In the genomic region with DNA sequence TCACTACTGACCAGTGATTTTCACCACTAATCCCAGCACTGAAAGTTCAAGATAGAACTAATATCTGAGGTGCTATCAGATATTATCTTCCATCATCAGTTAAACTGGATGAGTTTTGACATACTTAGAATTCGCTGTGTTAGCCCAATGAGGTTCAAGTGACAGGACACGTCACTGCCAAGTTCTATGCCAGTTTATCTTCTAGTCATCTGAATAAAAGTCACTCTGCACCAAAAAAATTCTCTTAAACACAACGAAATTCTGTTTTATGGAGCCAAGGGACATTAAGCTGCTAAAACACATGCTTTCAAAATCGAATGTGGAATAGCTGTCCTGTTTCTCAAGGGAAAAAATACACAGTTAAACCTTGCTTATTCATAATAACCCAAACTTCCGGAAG, we compare ENCODE assay signal across 8 mouse cellular contexts.
A peak's percentile ranks its signal among the peaks of the same experiment; 100 is the strongest.
DNase-seq lines count a peak whose midpoint lies in the region; ATAC-seq and TF ChIP-seq lines count a peak whose summit lies in the region.

No protein-coding gene starts in this region.

- no peaks in the 10 kb centered on the region for H3K9me3 ChIP-seq in heart, embryonic 12.5 days (replicated peaks)
- H3K9me3 ChIP-seq in lung, embryonic 16.5 days (ENCODE audit: control insufficient read depth, low read length): no peaks in the 10 kb centered on the region
- no peaks in the 10 kb centered on the region for H3K9me3 ChIP-seq in forebrain, embryonic 16.5 days (ENCODE audit: control insufficient read depth, low read length)

- intact Hi-C loops in heart, adult 2 months (cut with DNase I): loop anchor here (2.0 to 10.0 kb wide), 2 partner anchors 109 to 269 kb away; no protein-coding TSS in a partner anchor

- H3K27ac ChIP-seq in heart, adult 2 months: peak overlapping the region; percentile 64
- no peak overlapping the region for H3K27ac ChIP-seq in heart, embryonic 12.5 days (ENCODE audit: poor library complexity, severe bottlenecking)
- H3K27ac ChIP-seq in lung, embryonic 16.5 days (ENCODE audit: low read length): peak overlapping the region; percentile 64; the same call in 1 of the 2 replicates
- H3K27ac ChIP-seq in forebrain, embryonic 16.5 days (ENCODE audit: low read length): no peak overlapping the region

- peaks cover 4% of the 10 kb centered on the region for H3K4me1 ChIP-seq in heart, adult 2 months (ENCODE audit: control insufficient read depth, insufficient read depth, low read length)
- H3K4me1 ChIP-seq in heart, embryonic 12.5 days (replicated peaks): no peaks in the 10 kb centered on the region
- peaks cover 16% of the 10 kb centered on the region for H3K4me1 ChIP-seq in lung, embryonic 16.5 days (replicated peaks; ENCODE audit: control insufficient read depth, insufficient read depth, low read length)
- H3K4me1 ChIP-seq in lung, adult 2 months (ENCODE audit: control insufficient read depth, insufficient read depth, low read length): peaks cover 2% of the 10 kb centered on the region
- peaks cover 12% of the 10 kb centered on the region for H3K4me1 ChIP-seq in forebrain, embryonic 16.5 days (replicated peaks; ENCODE audit: control insufficient read depth, insufficient read depth, low read length)

- 46% methylated on average over 5 of the region's 5 CpGs for WGBS in heart, adult 2 months
- WGBS in heart, embryonic 12.5 days: 64% methylated on average over 5 of the region's 5 CpGs
- WGBS in lung, embryonic 16.5 days: 34% methylated on average over 5 of the region's 5 CpGs
- 27% methylated on average over 5 of the region's 5 CpGs for WGBS in lung, adult 2 months
- WGBS in forebrain, embryonic 16.5 days: 52% methylated on average over 5 of the region's 5 CpGs

- H3K4me3 ChIP-seq in heart, adult 2 months: no peak overlapping the region
- no peak overlapping the region for H3K4me3 ChIP-seq in heart, embryonic 12.5 days
- H3K4me3 ChIP-seq in lung, embryonic 16.5 days (ENCODE audit: low read length): no peak overlapping the region
- H3K4me3 ChIP-seq in lung, adult 2 months (replicated peaks; ENCODE audit: extremely low read depth, low read depth, low read length): no peak overlapping the region
- H3K4me3 ChIP-seq in forebrain, embryonic 16.5 days (replicated peaks; ENCODE audit: low read length): peak overlapping the region; percentile 21; the same call in 1 of the 2 replicates

- no peak for TF ChIP-seq CTCF in heart, adult 2 months (IDR thresholded peaks at IDR 0.05)
- TF ChIP-seq CTCF in lung, adult 2 months (IDR thresholded peaks at IDR 0.05; ENCODE audit: insufficient read depth, low read length): no peak

- no peak for ATAC-seq in heart, embryonic 12.5 days (ENCODE audit: insufficient number of reproducible peaks, low FRiP score)
- ATAC-seq in lung, embryonic 16.5 days (ENCODE audit: low read depth): no peak; the same call in 1 of the 2 replicates
- ATAC-seq in forebrain, embryonic 16.5 days: peak; percentile 8; the same call in 1 of the 2 replicates

- H3K4me2 ChIP-seq in heart, embryonic 12.5 days: no peak overlapping the region
- H3K4me2 ChIP-seq in lung, embryonic 16.5 days (ENCODE audit: low read depth, low read length): peak overlapping the region; percentile 22; the same call in 1 of the 2 replicates
- peak overlapping the region; percentile 44 for H3K4me2 ChIP-seq in forebrain, embryonic 16.5 days (ENCODE audit: low read length)

- no peaks in the 10 kb centered on the region for H3K27me3 ChIP-seq in heart, adult 2 months (ENCODE audit: control insufficient read depth, insufficient read depth, low read length)
- no peaks in the 10 kb centered on the region for H3K27me3 ChIP-seq in heart, embryonic 12.5 days (replicated peaks)
- no peaks in the 10 kb centered on the region for H3K27me3 ChIP-seq in lung, embryonic 16.5 days (ENCODE audit: control insufficient read depth, insufficient read depth, low read depth, low read length)
- no peaks in the 10 kb centered on the region for H3K27me3 ChIP-seq in forebrain, embryonic 16.5 days (replicated peaks; ENCODE audit: control insufficient read depth, insufficient read depth, low read length)

- no peak overlapping the region for H3K9ac ChIP-seq in heart, adult 2 months (ENCODE audit: low read depth, low read length)
- no peak overlapping the region for H3K9ac ChIP-seq in heart, embryonic 12.5 days
- H3K9ac ChIP-seq in lung, embryonic 16.5 days (ENCODE audit: low read length): no peak overlapping the region
- no peak overlapping the region for H3K9ac ChIP-seq in forebrain, embryonic 16.5 days (replicated peaks; ENCODE audit: low read depth, low read length)

- no peaks in the 10 kb centered on the region for H3K79me2 ChIP-seq in heart, adult 2 months (replicated peaks; ENCODE audit: control insufficient read depth, insufficient read depth, low read length)

- no peak for DNase-seq in heart, adult 2 months
- DNase-seq in lung, adult 2 months: no peak
- peak; percentile 21 for DNase-seq in naive thymus-derived CD4-positive, alpha-beta T cell, adult 2 months (ENCODE audit: low read depth)
- DNase-seq in T-cell, adult 2 months (ENCODE audit: low spot score): no peak
- DNase-seq in left cerebral cortex, adult 11 months (ENCODE audit: low spot score): no peak

- TF ChIP-seq POLR2A in heart, adult 2 months (IDR thresholded peaks at IDR 0.05; ENCODE audit: insufficient read depth, low read depth, low read length): no peak
- TF ChIP-seq POLR2A in lung, adult 2 months (IDR thresholded peaks at IDR 0.05; ENCODE audit: borderline replicate concordance, extremely low read depth, low read depth, low read length): no peak

- no peak for TF ChIP-seq EP300 in heart, adult 2 months (IDR thresholded peaks at IDR 0.05; ENCODE audit: insufficient read depth, low read depth, low read length)

- H3K36me3 ChIP-seq in heart, adult 2 months (ENCODE audit: control insufficient read depth, insufficient read depth, low read length): no peaks in the 10 kb centered on the region
- H3K36me3 ChIP-seq in heart, embryonic 12.5 days: no peaks in the 10 kb centered on the region
- no peaks in the 10 kb centered on the region for H3K36me3 ChIP-seq in lung, embryonic 16.5 days (ENCODE audit: control insufficient read depth, insufficient read depth, low read length)
- H3K36me3 ChIP-seq in forebrain, embryonic 16.5 days (ENCODE audit: control insufficient read depth, insufficient read depth): no peaks in the 10 kb centered on the region

Comparison
In these comparisons a context has a peak if more than half of its experiments do, and no peak if none do; other contexts are left out.
1. H3K27ac ChIP-seq: peak in heart, adult 2 months (single experiment) and lung, embryonic 16.5 days (single experiment); none in heart, embryonic 12.5 days (single experiment) and forebrain, embryonic 16.5 days (single experiment).